Comparison of ENCODE assay signal across 8 mouse cellular contexts in genomic region chr11:117792281-117792888, GRCm38 (mm10). TPM values are rescaled to one million over a fixed set of nuclear protein-coding genes. Genes with fewer than 3 reads are reported as not detected.
DNase-seq lines count a peak whose midpoint lies in the region; ATAC-seq lines count a peak whose summit lies in the region.

No protein-coding gene starts in this region.

- no peaks in the 10 kb centered on the region for H3K36me3 ChIP-seq in midbrain, embryonic 11.5 days (ENCODE audit: control insufficient read depth, insufficient read depth, low read length)
- no peaks in the 10 kb centered on the region for H3K36me3 ChIP-seq in midbrain, embryonic 14.5 days (ENCODE audit: control insufficient read depth, insufficient read depth, low read length)
- no peaks in the 10 kb centered on the region for H3K36me3 ChIP-seq in embryonic facial prominence, embryonic 11.5 days (replicated peaks; ENCODE audit: control insufficient read depth, insufficient read depth, low read depth, low read length)
- no peaks in the 10 kb centered on the region for H3K36me3 ChIP-seq in kidney, embryonic 16.5 days (ENCODE audit: insufficient read depth, low read length)
- no peaks in the 10 kb centered on the region for H3K36me3 ChIP-seq in stomach, embryonic 15.5 days

- H3K27ac ChIP-seq in midbrain, embryonic 11.5 days (ENCODE audit: low read depth, low read length): no peak overlapping the region
- no peak overlapping the region for H3K27ac ChIP-seq in midbrain, embryonic 14.5 days (replicated peaks; ENCODE audit: low read depth, low read length)
- no peak overlapping the region for H3K27ac ChIP-seq in embryonic facial prominence, embryonic 11.5 days (replicated peaks; ENCODE audit: low read depth, low read length)
- peak overlapping the region; percentile 33; the same call in 1 of the 2 replicates for H3K27ac ChIP-seq in kidney, embryonic 16.5 days (ENCODE audit: low read length)
- H3K27ac ChIP-seq in stomach, embryonic 15.5 days: peak overlapping the region; percentile 84

- H3K9me3 ChIP-seq in midbrain, embryonic 11.5 days (ENCODE audit: control insufficient read depth, low read length): no peaks in the 10 kb centered on the region
- H3K9me3 ChIP-seq in midbrain, embryonic 14.5 days (ENCODE audit: control insufficient read depth, low read length): no peaks in the 10 kb centered on the region
- H3K9me3 ChIP-seq in embryonic facial prominence, embryonic 11.5 days (replicated peaks; ENCODE audit: control insufficient read depth, low read length): no peaks in the 10 kb centered on the region
- H3K9me3 ChIP-seq in kidney, embryonic 16.5 days (ENCODE audit: low read length): no peaks in the 10 kb centered on the region
- H3K9me3 ChIP-seq in stomach, embryonic 15.5 days: no peaks in the 10 kb centered on the region

- no peaks in the 10 kb centered on the region for H3K4me1 ChIP-seq in midbrain, embryonic 11.5 days (ENCODE audit: control insufficient read depth, insufficient read depth, low read length)
- H3K4me1 ChIP-seq in midbrain, embryonic 14.5 days (ENCODE audit: control insufficient read depth, insufficient read depth, low read length): 0 out of 2 replicates have a peak, but pooled peaks cover 4% of the 10 kb centered on the region
- no peaks in the 10 kb centered on the region for H3K4me1 ChIP-seq in embryonic facial prominence, embryonic 11.5 days (ENCODE audit: control insufficient read depth, insufficient read depth, low read length)
- H3K4me1 ChIP-seq in kidney, embryonic 16.5 days (ENCODE audit: insufficient read depth, low read length): peaks cover 24% of the 10 kb centered on the region
- H3K4me1 ChIP-seq in stomach, embryonic 15.5 days: peaks cover 31% of the 10 kb centered on the region

- ATAC-seq in midbrain, embryonic 11.5 days (ENCODE audit: low FRiP score): 0 out of 2 replicates have a peak, but pooled peaks have one; percentile 35
- no peak for ATAC-seq in midbrain, embryonic 14.5 days (ENCODE audit: low FRiP score, low TSS enrichment)
- ATAC-seq in embryonic facial prominence, embryonic 11.5 days (replicated peaks; ENCODE audit: insufficient number of reproducible peaks, low FRiP score, low TSS enrichment, low read depth): no peak
- peak; percentile 73 for ATAC-seq in kidney, embryonic 16.5 days (ENCODE audit: low FRiP score, low TSS enrichment)
- ATAC-seq in stomach, embryonic 15.5 days (ENCODE audit: insufficient read depth, low FRiP score, low read depth): peak; percentile 81

- no peak overlapping the region for H3K4me3 ChIP-seq in midbrain, embryonic 11.5 days (ENCODE audit: low read depth, low read length)
- H3K4me3 ChIP-seq in midbrain, embryonic 14.5 days (replicated peaks; ENCODE audit: low read depth, low read length): no peak overlapping the region
- no peak overlapping the region for H3K4me3 ChIP-seq in embryonic facial prominence, embryonic 11.5 days (ENCODE audit: low read depth, low read length)
- H3K4me3 ChIP-seq in kidney, embryonic 16.5 days (ENCODE audit: low read length): peak overlapping the region; percentile 36
- H3K4me3 ChIP-seq in stomach, embryonic 15.5 days (replicated peaks): peak overlapping the region; percentile 32

- 6% methylated on average over 22 of the region's 22 CpGs for WGBS in midbrain, embryonic 11.5 days
- 14% methylated on average over 22 of the region's 22 CpGs for WGBS in midbrain, embryonic 14.5 days
- WGBS in embryonic facial prominence, embryonic 11.5 days: 4% methylated on average over 22 of the region's 22 CpGs
- WGBS in kidney, embryonic 16.5 days: 8% methylated on average over 22 of the region's 22 CpGs
- 6% methylated on average over 22 of the region's 22 CpGs for WGBS in stomach, embryonic 15.5 days

- H3K9ac ChIP-seq in midbrain, embryonic 11.5 days (ENCODE audit: low read length): no peak overlapping the region
- H3K9ac ChIP-seq in midbrain, embryonic 14.5 days (replicated peaks; ENCODE audit: low read length): no peak overlapping the region
- H3K9ac ChIP-seq in embryonic facial prominence, embryonic 11.5 days (replicated peaks; ENCODE audit: low read length): peak overlapping the region; percentile 44
- peak overlapping the region; percentile 62 for H3K9ac ChIP-seq in kidney, embryonic 16.5 days (replicated peaks; ENCODE audit: low read length)
- H3K9ac ChIP-seq in stomach, embryonic 15.5 days: peak overlapping the region; percentile 2; the same call in 1 of the 2 replicates

- no peak for DNase-seq in midbrain, embryonic 11.5 days (ENCODE audit: low spot score, missing footprints)
- DNase-seq in midbrain, embryonic 14.5 days: no peak
- DNase-seq in embryonic facial prominence, embryonic 11.5 days (ENCODE audit: low spot score): peak; percentile 64
- peak; percentile 91 for DNase-seq in lung, postnatal 25 days (ENCODE audit: low spot score)
- no peak for DNase-seq in cerebellum, postnatal 10 days
- DNase-seq in frontal cortex, postnatal 36 days (ENCODE audit: low spot score in 2 of 2): no peak

- H3K4me2 ChIP-seq in midbrain, embryonic 11.5 days: no peak overlapping the region
- no peak overlapping the region for H3K4me2 ChIP-seq in midbrain, embryonic 14.5 days (ENCODE audit: low read length)
- peak overlapping the region; percentile 27 for H3K4me2 ChIP-seq in embryonic facial prominence, embryonic 11.5 days (ENCODE audit: low read depth, low read length)
- H3K4me2 ChIP-seq in kidney, embryonic 16.5 days (replicated peaks; ENCODE audit: low read depth, low read length): peak overlapping the region; percentile 54
- H3K4me2 ChIP-seq in stomach, embryonic 15.5 days: peak overlapping the region; percentile 49

- peaks cover 8% of the 10 kb centered on the region for H3K27me3 ChIP-seq in midbrain, embryonic 11.5 days (ENCODE audit: control insufficient read depth, insufficient read depth, low read length)
- no peaks in the 10 kb centered on the region; the same call in 1 of the 2 replicates for H3K27me3 ChIP-seq in midbrain, embryonic 14.5 days (ENCODE audit: control insufficient read depth, insufficient read depth, low read length)
- no peaks in the 10 kb centered on the region for H3K27me3 ChIP-seq in embryonic facial prominence, embryonic 11.5 days (ENCODE audit: control insufficient read depth, insufficient read depth, low read length)
- H3K27me3 ChIP-seq in kidney, embryonic 16.5 days (ENCODE audit: insufficient read depth, low read length): no peaks in the 10 kb centered on the region
- no peaks in the 10 kb centered on the region for H3K27me3 ChIP-seq in stomach, embryonic 15.5 days (replicated peaks)

RNA-seq across cellular contexts. Expression of gene 6030468B19Rik, which starts 5.1 kb away (rescaled TPM):
- polyA plus RNA-seq in midbrain, embryonic 11.5 days (2014; fragmentation: Nextera tagmentation; extraction: Ambion mirVana): 0.65 and 1.3 TPM in 2 replicates
- not detected in 2 replicates for polyA plus RNA-seq in midbrain, embryonic 14.5 days (2014; fragmentation: Nextera tagmentation; extraction: Ambion mirVana)
- polyA plus RNA-seq in embryonic facial prominence, embryonic 11.5 days (2014; fragmentation: Nextera tagmentation; extraction: Ambion mirVana): 0.27 and 0.67 TPM in 2 replicates
- polyA plus RNA-seq in kidney, embryonic 16.5 days (2015; fragmentation: Nextera tagmentation; extraction: Ambion mirVana): 0.33 and 0.54 TPM in 2 replicates
- polyA plus RNA-seq in stomach, embryonic 15.5 days (2015; fragmentation: Nextera tagmentation; extraction: Ambion mirVana): 2.0 and 7.2 TPM in 2 replicates

RNA-seq across cellular contexts. Expression of gene Tmc6, which starts 10.4 kb away (rescaled TPM):
- polyA plus RNA-seq in midbrain, embryonic 11.5 days (2014; fragmentation: Nextera tagmentation; extraction: Ambion mirVana): 4.5 and 4.7 TPM in 2 replicates
- 2.4 and 3.6 TPM in 2 replicates for polyA plus RNA-seq in midbrain, embryonic 14.5 days (2014; fragmentation: Nextera tagmentation; extraction: Ambion mirVana)
- 9.9 and 10.7 TPM in 2 replicates for polyA plus RNA-seq in embryonic facial prominence, embryonic 11.5 days (2014; fragmentation: Nextera tagmentation; extraction: Ambion mirVana)
- polyA plus RNA-seq in kidney, embryonic 16.5 days (2015; fragmentation: Nextera tagmentation; extraction: Ambion mirVana): 47.9 and 50.5 TPM in 2 replicates
- polyA plus RNA-seq in stomach, embryonic 15.5 days (2015; fragmentation: Nextera tagmentation; extraction: Ambion mirVana): 28.3 and 29.4 TPM in 2 replicates

RNA-seq across cellular contexts. Expression of gene Tmc8, which starts 10.5 kb away (rescaled TPM):
- polyA plus RNA-seq in midbrain, embryonic 11.5 days (2014; fragmentation: Nextera tagmentation; extraction: Ambion mirVana): 1.0 and 1.2 TPM in 2 replicates
- polyA plus RNA-seq in midbrain, embryonic 14.5 days (2014; fragmentation: Nextera tagmentation; extraction: Ambion mirVana): 0.32 and 0.66 TPM in 2 replicates
- 0.39 and 0.70 TPM in 2 replicates for polyA plus RNA-seq in embryonic facial prominence, embryonic 11.5 days (2014; fragmentation: Nextera tagmentation; extraction: Ambion mirVana)
- polyA plus RNA-seq in kidney, embryonic 16.5 days (2015; fragmentation: Nextera tagmentation; extraction: Ambion mirVana): 3.6 TPM in 2 replicates
- 4.1 and 5.4 TPM in 2 replicates for polyA plus RNA-seq in stomach, embryonic 15.5 days (2015; fragmentation: Nextera tagmentation; extraction: Ambion mirVana)

RNA-seq across cellular contexts. Expression of gene Gm20708, which starts 17.1 kb away (rescaled TPM):
- 0.15 and 0.20 TPM in 2 replicates for polyA plus RNA-seq in midbrain, embryonic 11.5 days (2014; fragmentation: Nextera tagmentation; extraction: Ambion mirVana)
- 0.47 and 1.4 TPM in 2 replicates for polyA plus RNA-seq in midbrain, embryonic 14.5 days (2014; fragmentation: Nextera tagmentation; extraction: Ambion mirVana)
- polyA plus RNA-seq in embryonic facial prominence, embryonic 11.5 days (2014; fragmentation: Nextera tagmentation; extraction: Ambion mirVana): 0.17 TPM in 1 of 2 replicates, not detected in the other
- 0.26 and 0.44 TPM in 2 replicates for polyA plus RNA-seq in kidney, embryonic 16.5 days (2015; fragmentation: Nextera tagmentation; extraction: Ambion mirVana)
- polyA plus RNA-seq in stomach, embryonic 15.5 days (2015; fragmentation: Nextera tagmentation; extraction: Ambion mirVana): 0.53 and 1.3 TPM in 2 replicates

RNA-seq across cellular contexts. Expression of gene Syngr2, which starts 17.1 kb away (rescaled TPM):
- polyA plus RNA-seq in midbrain, embryonic 11.5 days (2014; fragmentation: Nextera tagmentation; extraction: Ambion mirVana): 29.9 and 36.4 TPM in 2 replicates
- polyA plus RNA-seq in midbrain, embryonic 14.5 days (2014; fragmentation: Nextera tagmentation; extraction: Ambion mirVana): 8.2 and 18.9 TPM in 2 replicates
- polyA plus RNA-seq in embryonic facial prominence, embryonic 11.5 days (2014; fragmentation: Nextera tagmentation; extraction: Ambion mirVana): 30.4 and 32.9 TPM in 2 replicates
- 93.2 and 106 TPM in 2 replicates for polyA plus RNA-seq in kidney, embryonic 16.5 days (2015; fragmentation: Nextera tagmentation; extraction: Ambion mirVana)
- polyA plus RNA-seq in stomach, embryonic 15.5 days (2015; fragmentation: Nextera tagmentation; extraction: Ambion mirVana): 132 and 137 TPM in 2 replicates

Comparison
In these comparisons a context has a peak if more than half of its experiments do, and no peak if none do; other contexts are left out.
1. ATAC-seq: peak in midbrain, embryonic 11.5 days (single experiment), kidney, embryonic 16.5 days (single experiment) and stomach, embryonic 15.5 days (single experiment); none in midbrain, embryonic 14.5 days (single experiment) and embryonic facial prominence, embryonic 11.5 days (single experiment).
2. DNase-seq: peak in embryonic facial prominence, embryonic 11.5 days (single experiment) and lung, postnatal 25 days (single experiment); none in midbrain, embryonic 11.5 days (single experiment), midbrain, embryonic 14.5 days (single experiment), cerebellum, postnatal 10 days (0 of 2) and frontal cortex, postnatal 36 days (0 of 2).
3. H3K27ac ChIP-seq: peak in kidney, embryonic 16.5 days (single experiment) and stomach, embryonic 15.5 days (single experiment); none in midbrain, embryonic 11.5 days (single experiment), midbrain, embryonic 14.5 days (single experiment) and embryonic facial prominence, embryonic 11.5 days (single experiment).
4. H3K4me2 ChIP-seq: peak in embryonic facial prominence, embryonic 11.5 days (single experiment), kidney, embryonic 16.5 days (single experiment) and stomach, embryonic 15.5 days (single experiment); none in midbrain, embryonic 11.5 days (single experiment) and midbrain, embryonic 14.5 days (single experiment).
5. H3K4me3 ChIP-seq: peak in kidney, embryonic 16.5 days (single experiment) and stomach, embryonic 15.5 days (single experiment); none in midbrain, embryonic 11.5 days (single experiment), midbrain, embryonic 14.5 days (single experiment) and embryonic facial prominence, embryonic 11.5 days (single experiment).
6. H3K9ac ChIP-seq: peak in embryonic facial prominence, embryonic 11.5 days (single experiment), kidney, embryonic 16.5 days (single experiment) and stomach, embryonic 15.5 days (single experiment); none in midbrain, embryonic 11.5 days (single experiment) and midbrain, embryonic 14.5 days (single experiment).